Comparison of ENCODE assay signal across 19 mouse cellular contexts in the genomic region with DNA sequence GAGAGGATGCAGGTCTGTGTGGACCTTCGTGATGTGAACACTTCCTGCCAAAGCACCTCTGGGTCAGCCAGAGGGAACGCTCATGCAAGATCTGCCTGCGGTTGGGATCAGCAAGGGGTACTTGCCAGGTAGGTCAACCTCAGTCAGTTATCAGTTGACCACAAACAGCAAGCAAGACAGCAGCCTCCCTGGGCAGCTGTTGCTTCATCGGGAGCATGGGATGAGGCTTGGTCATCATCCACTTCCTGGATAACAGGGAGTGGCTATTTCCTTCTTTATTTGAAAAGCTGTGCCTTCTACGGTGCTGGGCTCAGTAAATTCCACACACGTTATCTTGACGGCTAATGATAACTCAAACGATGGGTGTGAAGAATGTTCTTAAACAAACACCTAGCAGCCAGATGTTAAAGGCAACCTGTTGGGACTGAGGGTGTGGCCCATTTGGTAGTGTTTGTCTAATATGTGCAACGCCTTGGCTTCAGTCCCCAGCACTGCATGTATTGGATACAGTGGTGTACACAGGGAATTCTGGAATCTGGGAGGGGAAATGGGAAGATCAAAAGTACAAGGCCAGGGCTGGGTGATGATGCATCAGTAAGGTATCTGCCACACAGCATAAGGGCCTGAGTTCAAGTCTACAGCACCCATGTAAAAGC. TPM values are rescaled to one million over a fixed set of nuclear protein-coding genes. Genes with fewer than 3 reads are reported as not detected.
DNase-seq lines count a peak whose midpoint lies in the region; ATAC-seq lines count a peak whose summit lies in the region.
"Had no signal": no experiment of that assay in that cellular context is flagged by ENCODE, and none has a peak within 500 bp of the region (broad histone marks: within the 10 kb centered on the region; RNA-seq: fewer than 3 reads in every experiment).

No protein-coding gene starts in this region.

- DNase-seq in liver, embryonic 11.5 days (ENCODE audit: low spot score), result no peak
- DNase-seq in R1 (ENCODE audit: low read depth, low spot score), result peak; percentile 9
- DNase-seq in right cerebral cortex, postnatal 36 days (ENCODE audit: low spot score in 2 of 2), result no peak
- no peak for DNase-seq in left cerebral cortex, adult 18-20 months (ENCODE audit: low spot score in 2 of 2)
- DNase-seq: adrenal gland, postnatal 10 days; cerebellum, postnatal 10 days; forebrain, postnatal 0 days; heart, postnatal 10 days; kidney, postnatal 10 days; retina, postnatal 1 day; spleen, adult 18-20 months; thymus, postnatal 4 days had no signal

- no peak overlapping the region for H3K4me3 ChIP-seq in liver, embryonic 15.5 days (replicated peaks)
- H3K4me3 ChIP-seq in liver, embryonic 11.5 days (ENCODE audit: low read depth, low read length), result no peak overlapping the region
- no peak overlapping the region for H3K4me3 ChIP-seq in stomach, embryonic 14.5 days (ENCODE audit: low read depth, low read length)
- H3K4me3 ChIP-seq: neural tube, embryonic 15.5 days had no signal

- peak; percentile 25; the same call in 1 of the 2 replicates for ATAC-seq in liver, embryonic 15.5 days (ENCODE audit: insufficient read depth)
- no peak for ATAC-seq in liver, embryonic 11.5 days (replicated peaks; ENCODE audit: low FRiP score)
- ATAC-seq in granulocyte monocyte progenitor cell, adult 5-6 weeks (replicated peaks; ENCODE audit: poor library complexity, severe bottlenecking), result peak; percentile 93
- ATAC-seq in stomach, embryonic 14.5 days (ENCODE audit: insufficient number of reproducible peaks, insufficient read depth, low FRiP score, low read depth), result peak; percentile 81
- ATAC-seq: CD4-positive, CD25-positive, alpha-beta regulatory T cell, adult 4 months; forebrain, postnatal 0 days; hindbrain, embryonic 16.5 days had no signal

- H3K36me3 ChIP-seq in liver, embryonic 15.5 days (replicated peaks), result no peaks in the 10 kb centered on the region
- H3K36me3 ChIP-seq in liver, embryonic 11.5 days (ENCODE audit: control insufficient read depth, insufficient read depth, low read length), result no peaks in the 10 kb centered on the region
- no peaks in the 10 kb centered on the region for H3K36me3 ChIP-seq in stomach, embryonic 14.5 days (ENCODE audit: control insufficient read depth, insufficient read depth, low read length)
- H3K36me3 ChIP-seq: neural tube, embryonic 15.5 days had no signal

- no peaks in the 10 kb centered on the region for H3K9me3 ChIP-seq in liver, embryonic 15.5 days (replicated peaks)
- no peaks in the 10 kb centered on the region for H3K9me3 ChIP-seq in liver, embryonic 11.5 days (ENCODE audit: control insufficient read depth, low read length)
- no peaks in the 10 kb centered on the region for H3K9me3 ChIP-seq in stomach, embryonic 14.5 days (ENCODE audit: control insufficient read depth, low read depth, low read length)
- H3K9me3 ChIP-seq: neural tube, embryonic 15.5 days had no signal

- no peak overlapping the region for H3K9ac ChIP-seq in liver, embryonic 15.5 days
- H3K9ac ChIP-seq in liver, embryonic 11.5 days (ENCODE audit: low read depth, low read length), result no peak overlapping the region
- H3K9ac ChIP-seq in stomach, embryonic 14.5 days (replicated peaks; ENCODE audit: low read depth, low read length), result no peak overlapping the region
- H3K9ac ChIP-seq: forebrain, postnatal 0 days; neural tube, embryonic 15.5 days had no signal

- WGBS in liver, embryonic 15.5 days (ENCODE audit: insufficient replicate concordance), result 24% methylated on average over 9 of the region's 9 CpGs
- 37% methylated on average over 9 of the region's 9 CpGs for WGBS in liver, embryonic 11.5 days
- 33% methylated on average over 9 of the region's 9 CpGs for WGBS in stomach, embryonic 14.5 days

- no peak overlapping the region for H3K27ac ChIP-seq in liver, embryonic 15.5 days (replicated peaks)
- H3K27ac ChIP-seq in liver, embryonic 11.5 days (ENCODE audit: low read depth, low read length), result no peak overlapping the region
- no peak overlapping the region for H3K27ac ChIP-seq in stomach, embryonic 14.5 days (ENCODE audit: low read length)
- H3K27ac ChIP-seq: neural tube, embryonic 15.5 days had no signal

- H3K4me2 ChIP-seq in liver, embryonic 15.5 days, result no peak overlapping the region
- H3K4me2 ChIP-seq in liver, embryonic 11.5 days, result no peak overlapping the region
- no peak overlapping the region for H3K4me2 ChIP-seq in stomach, embryonic 14.5 days (replicated peaks; ENCODE audit: low read depth, low read length)
- H3K4me2 ChIP-seq: midbrain, embryonic 11.5 days; neural tube, embryonic 15.5 days had no signal

- H3K27me3 ChIP-seq in liver, embryonic 15.5 days, result no peaks in the 10 kb centered on the region
- H3K27me3 ChIP-seq in liver, embryonic 11.5 days (replicated peaks; ENCODE audit: control insufficient read depth, insufficient read depth, low read length), result no peaks in the 10 kb centered on the region
- no peaks in the 10 kb centered on the region for H3K27me3 ChIP-seq in stomach, embryonic 14.5 days (ENCODE audit: control insufficient read depth, insufficient read depth, low read length)
- H3K27me3 ChIP-seq: neural tube, embryonic 15.5 days had no signal

- H3K4me1 ChIP-seq in liver, embryonic 15.5 days (replicated peaks), result no peaks in the 10 kb centered on the region
- no peaks in the 10 kb centered on the region for H3K4me1 ChIP-seq in liver, embryonic 11.5 days (replicated peaks; ENCODE audit: control insufficient read depth, insufficient read depth, low read length)
- H3K4me1 ChIP-seq in stomach, embryonic 14.5 days (ENCODE audit: control insufficient read depth, insufficient read depth, low read length), result 0 out of 2 replicates have a peak, but pooled peaks cover 3% of the 10 kb centered on the region
- H3K4me1 ChIP-seq: neural tube, embryonic 15.5 days had no signal

RNA-seq across cellular contexts. Expression of gene Ypel5, which starts 40.7 kb away (rescaled TPM):
- polyA plus RNA-seq in liver, embryonic 15.5 days (2015; fragmentation: Nextera tagmentation; extraction: Ambion mirVana), result 81.5 and 87.6 TPM in 2 replicates
- 29.1 and 30.3 TPM in 2 replicates for polyA plus RNA-seq in liver, embryonic 11.5 days (2014; fragmentation: Nextera tagmentation; extraction: Ambion mirVana)
- 18.9 and 26.1 TPM in 2 replicates for total RNA-seq in granulocyte monocyte progenitor cell, adult 5-6 weeks (2014; fragmentation: Nextera tagmentation)
- total RNA-seq in granulocyte monocyte progenitor cell, adult 5-6 weeks (2017), result 40.7 and 44.8 TPM in 2 replicates
- 41.3 and 42.2 TPM in 2 replicates for polyA plus RNA-seq in stomach, embryonic 14.5 days (2014; fragmentation: Nextera tagmentation; extraction: Ambion mirVana)
- 10 to 100 TPM; 87.0 to 95.4 TPM for total RNA-seq in left cerebral cortex, adult 18-20 months (2021)
